Mouse (Mus musculus) liver, embryonic 16.5 days (tissue): ENCODE results near the gene Foxp1. TPM values are rescaled to one million over a fixed set of nuclear protein-coding genes. Genes with fewer than 3 reads are reported as not detected.

Source experiments
- ATAC-seq: fragments of 200-750 bp; cut with Nextera tagmentation; 2 replicates; pipeline ENCODE4 v1.8.0; 2017; ENCODE audit warnings: low read depth, mild to moderate bottlenecking, moderate number of reproducible peaks, moderate library complexity
- H3K27ac ChIP-seq: fragments of 300-500 bp; sonication (generic); 2 replicates; pipeline ENCODE4 v1.5.1; 2014; ENCODE audit warnings: mild to moderate bottlenecking, low read length
- H3K27me3 ChIP-seq: fragments of 300-500 bp; sonication (generic); 2 replicates; pipeline ENCODE4 v1.6.1; 2014; ENCODE audit warnings: low read depth, low read length, mixed read lengths; ENCODE audit not compliant: control insufficient read depth, insufficient read depth
- H3K36me3 ChIP-seq: fragments of 300-500 bp; sonication (generic); 2 replicates; pipeline ENCODE4 v1.6.1; 2014; ENCODE audit warnings: mild to moderate bottlenecking; ENCODE audit not compliant: control insufficient read depth, insufficient read depth
- H3K4me1 ChIP-seq: fragments of 300-500 bp; sonication (generic); 2 replicates; pipeline ENCODE4 v1.6.1; 2014; ENCODE audit warnings: low read depth, low read length, mixed read lengths; ENCODE audit not compliant: control insufficient read depth
- H3K4me2 ChIP-seq: fragments of 300-500 bp; sonication (generic); 2 replicates; pipeline ENCODE4 v1.6.1; 2014; ENCODE audit warnings: low read depth, low read length, mixed read lengths
- H3K4me3 ChIP-seq: fragments of 300-500 bp; sonication (generic); 2 replicates; pipeline ENCODE4 v1.5.1; 2014; ENCODE audit warnings: low read depth, mild to moderate bottlenecking, low read length
- H3K9ac ChIP-seq: fragments of 300-500 bp; sonication (generic); 2 replicates; pipeline ENCODE4 v1.6.1; 2014; ENCODE audit warnings: low read depth, low read length
- H3K9me3 ChIP-seq: fragments of 300-500 bp; sonication (generic); replicated peaks from 2 replicates; pipeline ENCODE4 v1.6.1; 2016; ENCODE audit warnings: low read length; ENCODE audit not compliant: control insufficient read depth
- whole genome bisulfite sequencing: fragments of 180-500 bp; shearing (Covaris S2); extraction: QIAGEN DNeasy Blood & Tissue Kit; methylation state at CpG from one replicate; pipeline ENCODE4 v1.1.7; 2014; ENCODE audit not compliant: insufficient replicate concordance; 5-methylcytosine and 5-hydroxymethylcytosine counted together
- polyA plus RNA-seq: library from polyadenylated mRNA; unstranded; fragments of >200 nt; fragmentation: Nextera tagmentation; extraction: Ambion mirVana; gene quantifications from 2 replicates; pipeline ENCODE4 v1.2.1, GENCODE M21; 2015

Gene Foxp1
- polyA plus RNA-seq, 1 experiment from 2014 or later, result 13.6 TPM

- no peak for ATAC-seq
- WGBS, result 35% methylated on average over 10 of the region's 10 CpGs
- peak overlapping the region; percentile 85 for H3K9ac ChIP-seq
Measured at GRCm38 (mm10) chr6:99523679-99524370, 1.3 kb upstream of the Foxp1 start.

GRCm38 (mm10) chr6:99523109-99523632, 650 bp upstream of the Foxp1 start:
- Histone ChIP-seq H3K4me2 (peak overlapping the region; percentile 90), H3K4me1 (no peaks in the 10 kb centered on the region; the same call in none of the 2 replicates), H3K36me3 (no peaks in the 10 kb centered on the region), H3K27me3 (peaks cover 21% of the 10 kb centered on the region), H3K4me3 (peak overlapping the region; percentile 72), H3K9ac (peak overlapping the region; percentile 85), H3K27ac (peak overlapping the region; percentile 95), H3K9me3 (peaks cover 2% of the 10 kb centered on the region; the same call in 1 of the 2 replicates)
- peak; percentile 48 for ATAC-seq
- under 1% methylated on average over 22 of the region's 22 CpGs for WGBS

More at GRCm38 (mm10) chr6:99523679-99524370, 1.3 kb upstream of the Foxp1 start:
- H3K4me2 ChIP-seq, result peak overlapping the region; percentile 90
- no peaks in the 10 kb centered on the region for H3K36me3 ChIP-seq
- H3K4me3 ChIP-seq, result peak overlapping the region; percentile 72
- peaks cover 21% of the 10 kb centered on the region for H3K27me3 ChIP-seq
- H3K27ac ChIP-seq, result peak overlapping the region; percentile 95
- no peaks in the 10 kb centered on the region; the same call in none of the 2 replicates for H3K4me1 ChIP-seq
- peaks cover 2% of the 10 kb centered on the region; the same call in 1 of the 2 replicates for H3K9me3 ChIP-seq

GRCm38 (mm10) chr6:99521641-99522358, 721 bp downstream of the Foxp1 start:
- Histone ChIP-seq H3K4me2 (peak overlapping the region; percentile 90), H3K4me3 (peak overlapping the region; percentile 72), H3K36me3 (no peaks in the 10 kb centered on the region), H3K9ac (peak overlapping the region; percentile 85), H3K9me3 (no peaks in the 10 kb centered on the region), H3K27me3 (peaks cover 21% of the 10 kb centered on the region), H3K27ac (peak overlapping the region; percentile 95), H3K4me1 (no peaks in the 10 kb centered on the region; the same call in none of the 2 replicates)
- WGBS, result under 1% methylated on average over 64 of the region's 64 CpGs
- peak; percentile 17; the same call in 1 of the 2 replicates for ATAC-seq

GRCm38 (mm10) chr6:99521038-99521640, 1.4 kb downstream of the Foxp1 start:
- Histone ChIP-seq H3K4me3 (peak overlapping the region; percentile 72), H3K9ac (peak overlapping the region; percentile 85), H3K27me3 (peaks cover 21% of the 10 kb centered on the region), H3K4me2 (peak overlapping the region; percentile 90), H3K4me1 (no peaks in the 10 kb centered on the region; the same call in none of the 2 replicates), H3K36me3 (no peaks in the 10 kb centered on the region), H3K9me3 (no peaks in the 10 kb centered on the region), H3K27ac (peak overlapping the region; percentile 95)
- ATAC-seq, result peak; percentile 70
- under 1% methylated on average over 53 of the region's 54 CpGs for WGBS

- Histone ChIP-seq H3K36me3 (no peaks in the 10 kb centered on the region), H3K9me3 (no peaks in the 10 kb centered on the region), H3K4me1 (no peaks in the 10 kb centered on the region; the same call in none of the 2 replicates), H3K27me3 (peaks cover 21% of the 10 kb centered on the region), H3K4me3 (peak overlapping the region; percentile 72), H3K4me2 (peak overlapping the region; percentile 90), H3K9ac (peak overlapping the region; percentile 85), H3K27ac (peak overlapping the region; percentile 34)
- WGBS, result 0% methylated on average over 27 of the region's 27 CpGs
- ATAC-seq, result no peak
Measured at GRCm38 (mm10) chr6:99520676-99521037, 1.9 kb downstream of the Foxp1 start.

GRCm38 (mm10) chr6:99519806-99520675, 2.5 kb downstream of the Foxp1 start:
- no peaks in the 10 kb centered on the region; the same call in none of the 2 replicates for H3K4me1 ChIP-seq
- WGBS, result 8% methylated on average over 38 of the region's 38 CpGs
- peak overlapping the region; percentile 90 for H3K4me2 ChIP-seq
- H3K27ac ChIP-seq, result peak overlapping the region; percentile 34
- no peaks in the 10 kb centered on the region for H3K36me3 ChIP-seq
- H3K9me3 ChIP-seq, result no peaks in the 10 kb centered on the region
- H3K4me3 ChIP-seq, result peak overlapping the region; percentile 72
- H3K9ac ChIP-seq, result peak overlapping the region; percentile 85
- no peak for ATAC-seq
- peaks cover 21% of the 10 kb centered on the region for H3K27me3 ChIP-seq

- ATAC-seq, result no peak
- Histone ChIP-seq H3K4me2 (no peak overlapping the region), H3K27me3 (peaks cover 21% of the 10 kb centered on the region), H3K9me3 (no peaks in the 10 kb centered on the region), H3K4me3 (no peak overlapping the region), H3K9ac (no peak overlapping the region), H3K4me1 (no peaks in the 10 kb centered on the region; the same call in none of the 2 replicates), H3K27ac (no peak overlapping the region), H3K36me3 (no peaks in the 10 kb centered on the region)
- WGBS, result 49% methylated on average over 4 of the region's 4 CpGs
Measured at GRCm38 (mm10) chr6:99519052-99519451, 3.5 kb downstream of the Foxp1 start.

GRCm38 (mm10) chr6:99515667-99516199, 6.8 kb downstream of the Foxp1 start:
- Histone ChIP-seq H3K27ac (no peak overlapping the region), H3K27me3 (peaks cover 10% of the 10 kb centered on the region), H3K4me1 (no peaks in the 10 kb centered on the region; the same call in 1 of the 2 replicates), H3K9me3 (no peaks in the 10 kb centered on the region), H3K4me3 (no peak overlapping the region), H3K36me3 (no peaks in the 10 kb centered on the region), H3K4me2 (no peak overlapping the region), H3K9ac (no peak overlapping the region)
- WGBS, result 69% methylated on average over 7 of the region's 7 CpGs
- ATAC-seq, result no peak
